Mouse (Mus musculus) urinary bladder, postnatal 0 days (tissue): Measurements from ENCODE around the gene Rnf167. TPM values are rescaled to one million over a fixed set of nuclear protein-coding genes. Genes with fewer than 3 reads are reported as not detected.

Experiments used
- polyA plus RNA-seq: library from polyadenylated mRNA; unstranded; fragments of >200 nt; fragmentation: Nextera tagmentation; extraction: Ambion mirVana; gene quantifications from 2 replicates; pipeline ENCODE4 v1.2.1, GENCODE M21; 2015

Rnf167 gene
- 54.3 and 65.0 TPM in 2 replicates for polyA plus RNA-seq

DNA sequence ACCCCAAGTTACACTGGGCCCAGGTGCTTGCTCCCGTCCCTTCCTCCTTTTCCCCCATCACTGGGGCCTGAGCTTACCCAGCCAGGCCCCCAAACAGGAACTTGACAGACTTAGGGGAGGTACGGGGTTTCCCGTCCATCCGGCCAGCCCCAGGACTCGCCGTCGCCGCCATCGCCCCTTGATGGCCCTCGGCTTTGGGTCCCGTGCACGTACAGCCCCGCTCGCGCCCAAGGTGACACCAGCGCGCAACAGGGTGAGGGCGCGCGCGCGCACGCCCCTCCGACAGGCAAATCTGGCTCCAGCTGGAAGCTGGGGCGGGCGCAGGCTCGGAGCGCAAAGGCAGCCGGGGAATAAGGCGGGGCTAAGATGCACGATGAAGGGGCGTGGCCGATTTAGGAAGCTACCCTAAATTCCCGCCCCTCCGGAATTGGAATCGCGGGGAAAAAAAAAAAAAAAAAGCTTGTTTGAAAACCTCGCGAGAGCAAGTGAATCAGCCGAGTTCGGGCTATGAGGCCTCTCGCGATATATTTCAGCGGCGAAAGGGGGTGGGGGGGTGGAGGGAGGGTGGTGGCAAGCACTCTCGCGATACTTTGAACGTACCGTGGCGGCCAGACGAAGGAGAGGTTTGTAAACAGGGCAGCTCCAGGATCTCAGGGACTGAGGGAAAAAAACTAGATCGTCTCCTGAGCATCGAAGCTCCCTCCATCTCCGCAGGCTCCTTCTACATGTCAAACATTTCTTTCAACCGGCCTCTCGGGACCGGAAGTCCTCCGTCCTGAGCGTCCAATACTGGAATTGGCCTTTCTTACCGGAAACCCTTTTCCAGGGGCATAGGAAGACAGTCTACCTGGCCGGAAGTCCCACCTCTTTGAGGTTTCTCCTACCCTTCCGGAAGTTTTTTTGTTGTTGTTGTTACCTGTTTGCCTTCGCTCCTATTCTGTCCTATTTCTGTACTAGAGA lies at the start of gene Rnf167, which contains the start of gene Slc25a11:
Rnf167 (plus strand) TSS at position 545 of the 960 bp plus-strand sequence.
Slc25a11 (minus strand) TSS at position 789 of the 960 bp plus-strand sequence.

DNA sequence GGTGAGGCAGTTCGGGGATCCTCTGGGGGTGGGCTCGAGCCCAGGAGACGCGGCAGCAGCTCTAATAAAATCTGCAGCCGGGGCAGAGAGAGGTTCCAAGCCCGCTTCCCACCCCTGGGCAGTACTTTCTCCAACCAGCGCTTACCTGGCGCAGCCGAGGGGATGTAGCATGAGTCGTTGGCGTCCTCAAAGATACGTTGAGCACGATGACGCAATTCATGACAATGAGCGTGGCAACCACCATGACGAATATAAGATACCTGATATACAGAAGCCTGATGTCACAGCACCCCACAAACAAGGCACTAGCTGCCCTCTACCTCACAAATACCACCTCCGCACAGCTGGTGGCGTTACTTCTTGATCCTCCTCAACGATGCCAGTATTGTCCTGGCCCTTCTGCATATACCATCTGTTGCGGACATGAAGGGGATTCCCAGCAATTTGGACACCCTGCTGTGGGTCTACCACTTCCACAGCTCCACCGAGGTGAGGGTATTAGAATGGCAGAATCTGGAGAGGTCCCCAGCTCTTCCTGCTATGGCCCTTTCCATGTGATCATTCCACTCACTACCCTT lies 31.4 kb upstream of the Rnf167 start, which contains the start of gene 4930544D05Rik:
4930544D05Rik (plus strand) TSS at position 333 of the 578 bp plus-strand sequence.

DNA sequence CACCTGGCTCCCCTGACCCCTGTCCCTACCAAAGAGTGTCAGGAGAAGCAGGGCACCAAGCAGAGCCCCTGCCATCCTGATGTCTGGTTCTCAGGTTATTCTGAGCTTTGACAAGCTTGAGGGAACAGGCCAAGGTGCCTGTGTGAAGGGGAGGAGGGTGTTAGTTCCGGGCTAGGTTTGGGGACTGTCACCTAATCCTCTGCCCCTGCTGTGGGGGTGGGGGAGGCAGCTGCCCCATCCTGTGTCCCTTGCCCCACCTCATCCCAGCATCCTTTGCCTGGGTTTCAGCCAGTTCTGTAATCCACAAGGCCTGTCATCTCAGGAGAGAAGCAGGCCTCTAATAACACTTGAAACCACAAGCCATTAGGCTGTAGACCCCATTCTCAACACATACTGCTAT lies 27.9 kb upstream of the Rnf167 start, which contains the start of gene Chrne:
Chrne (minus strand) TSS at position 116 of the 400 bp plus-strand sequence.

DNA sequence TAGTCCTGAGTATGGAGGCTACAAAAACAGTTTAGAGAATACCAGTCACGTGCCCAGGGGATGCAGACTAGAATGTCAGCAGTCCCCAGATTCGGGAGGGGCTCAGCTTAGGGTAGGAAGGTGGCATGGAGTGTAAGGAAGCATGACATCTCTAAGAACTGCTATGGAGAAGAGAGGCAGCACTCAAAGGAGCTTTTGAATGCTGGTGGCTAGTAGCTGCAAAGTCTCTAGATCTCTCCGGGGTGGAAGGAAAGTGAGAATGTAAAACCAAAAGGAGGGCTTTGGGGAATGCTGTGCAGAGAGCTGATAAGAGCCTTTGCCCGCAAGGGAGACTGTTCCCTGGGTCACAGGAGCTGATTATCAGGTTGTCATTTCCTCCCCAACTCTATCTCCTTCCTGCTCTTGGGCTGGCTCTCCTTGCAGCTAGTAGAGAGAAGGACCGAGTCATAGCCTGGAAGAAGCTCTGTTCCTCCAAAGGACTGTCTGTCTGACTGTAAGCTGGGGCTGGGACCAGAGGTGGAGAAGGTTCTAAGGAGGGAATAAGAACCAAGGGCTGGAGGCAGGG lies 8.2 kb upstream of the Rnf167 start, which contains the start of gene Gp1ba:
Gp1ba (plus strand) TSS at position 409 of the 565 bp plus-strand sequence.

DNA sequence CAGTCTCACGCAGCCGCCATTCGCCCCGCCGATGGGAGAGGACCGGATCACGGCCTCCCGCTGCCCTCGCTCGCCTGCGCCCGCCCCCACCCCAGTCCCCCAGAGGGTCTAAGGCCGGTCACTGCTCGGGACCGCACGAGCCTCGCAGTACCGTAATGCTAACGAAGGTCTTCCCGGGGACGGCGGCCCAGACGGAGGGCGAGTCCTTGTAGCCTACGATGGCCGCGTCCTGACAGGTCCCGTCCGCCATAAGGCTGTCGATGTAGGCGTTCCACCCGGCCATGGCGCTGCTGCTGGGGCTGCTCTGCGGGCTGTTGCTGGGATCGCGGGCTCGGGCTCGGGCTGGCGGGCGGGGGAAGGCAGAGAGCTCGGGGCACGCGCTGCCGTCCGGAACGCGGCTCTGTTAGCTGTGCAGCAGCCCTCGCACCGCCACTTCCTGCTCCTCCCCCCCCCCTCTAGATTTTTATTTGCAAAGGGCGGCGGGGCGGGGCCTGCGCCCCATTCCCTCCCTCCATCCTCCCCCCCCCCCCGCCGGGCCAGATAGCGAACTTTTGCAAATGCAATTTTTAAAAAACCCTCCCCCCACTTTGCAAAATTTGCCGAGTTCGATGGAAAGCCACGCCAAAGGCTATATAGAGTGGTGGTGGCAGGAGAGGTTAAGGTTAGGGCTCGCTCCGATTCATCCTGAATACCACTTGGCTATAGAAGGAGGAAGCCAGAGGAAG lies 7.3 kb downstream of the Rnf167 start, which contains the start of gene Pfn1:
Pfn1 (minus strand) TSS at position 447 of the 725 bp plus-strand sequence.

DNA sequence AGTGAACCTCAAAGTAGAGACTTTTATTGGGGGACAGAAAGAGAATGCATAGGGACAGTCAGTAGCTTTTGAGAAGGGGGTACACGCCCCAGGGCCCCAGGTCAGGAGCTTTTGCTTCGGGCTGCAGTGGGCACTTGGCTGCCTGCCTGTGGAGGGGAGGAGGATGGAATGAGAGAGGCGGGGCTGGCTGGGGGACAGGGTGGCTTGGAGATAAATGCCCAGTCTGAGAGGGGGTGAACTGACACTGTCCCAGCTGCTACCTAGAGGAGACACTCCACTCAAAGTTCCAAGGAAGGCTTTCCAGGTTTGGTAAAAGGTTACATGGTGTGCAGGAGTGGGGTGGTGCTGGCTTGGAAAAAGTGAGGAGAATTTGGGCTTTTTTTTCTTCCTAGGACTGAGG lies 9.9 kb downstream of the Rnf167 start, which contains the start of gene Eno3:
Eno3 (plus strand) TSS at position 239 of the 400 bp plus-strand sequence.

DNA sequence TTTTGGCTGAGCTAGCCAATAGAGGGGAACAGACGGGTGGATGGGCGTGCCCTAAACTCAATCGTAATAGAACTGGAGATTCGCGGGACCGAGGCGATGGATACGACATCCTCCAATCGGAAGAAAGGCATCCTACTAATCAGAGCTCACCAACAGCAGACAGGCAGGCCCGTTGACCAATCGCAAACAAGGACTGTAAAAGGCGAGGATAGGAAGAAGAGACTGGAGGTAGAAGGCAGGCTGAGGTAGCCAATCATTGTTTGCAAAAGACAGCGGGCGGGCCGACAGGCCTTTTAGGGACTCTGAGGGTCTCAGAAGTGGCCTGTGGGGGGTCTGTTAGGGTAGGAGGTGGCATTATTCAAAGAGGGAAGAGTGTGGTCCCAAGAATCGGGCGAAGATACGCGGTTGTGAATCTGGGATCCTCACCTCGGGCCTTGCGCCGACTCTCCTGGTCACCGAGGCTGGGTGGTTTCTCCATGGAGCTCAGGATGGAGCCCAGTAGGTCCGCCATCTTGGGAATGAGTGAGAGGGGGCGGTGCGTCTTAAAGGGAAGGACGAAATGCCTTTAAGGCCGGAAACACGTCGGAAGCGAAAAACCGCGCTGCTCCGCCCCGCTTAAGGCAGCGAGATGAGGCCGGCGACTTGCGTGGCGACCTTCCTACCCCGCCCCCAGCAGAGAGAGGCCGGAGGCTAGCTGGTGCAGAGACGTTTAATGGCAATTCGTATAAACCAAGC lies 21.9 kb downstream of the Rnf167 start, which contains the start of gene Spag7:
Spag7 (minus strand) TSS at position 646 of the 735 bp plus-strand sequence.

DNA sequence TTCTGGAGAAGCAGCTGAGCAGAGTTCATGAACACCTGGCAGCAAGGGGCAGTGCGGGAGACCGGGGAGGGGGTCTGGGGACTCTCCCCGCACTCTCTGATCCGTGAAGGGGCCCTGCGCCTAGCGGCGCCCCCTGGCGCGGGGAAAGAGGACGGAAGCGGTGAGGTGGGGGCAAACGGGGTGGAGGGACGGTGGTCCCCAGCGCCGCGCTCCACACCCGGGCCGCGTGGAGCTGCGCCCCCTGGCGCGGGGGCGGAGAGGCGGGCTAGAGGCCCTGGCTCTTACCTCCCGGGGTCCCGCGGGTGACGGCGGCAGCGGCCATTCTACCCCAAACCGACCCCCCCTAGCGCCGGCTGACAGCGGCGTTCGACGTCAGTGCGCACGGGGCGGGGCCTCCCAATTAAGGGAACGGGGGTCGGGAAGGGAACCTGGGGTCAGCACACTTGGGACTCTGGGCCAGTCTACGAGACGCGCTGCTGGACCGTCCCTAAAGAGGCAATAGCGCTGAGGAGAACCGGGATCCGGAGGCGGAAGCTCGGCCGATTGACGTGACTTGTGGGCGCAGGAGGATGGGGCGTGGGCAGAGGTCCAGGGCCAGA lies 40.7 kb downstream of the Rnf167 start, which contains the start of gene Camta2:
Camta2 (minus strand) TSS at position 505 of the 599 bp plus-strand sequence.

DNA sequence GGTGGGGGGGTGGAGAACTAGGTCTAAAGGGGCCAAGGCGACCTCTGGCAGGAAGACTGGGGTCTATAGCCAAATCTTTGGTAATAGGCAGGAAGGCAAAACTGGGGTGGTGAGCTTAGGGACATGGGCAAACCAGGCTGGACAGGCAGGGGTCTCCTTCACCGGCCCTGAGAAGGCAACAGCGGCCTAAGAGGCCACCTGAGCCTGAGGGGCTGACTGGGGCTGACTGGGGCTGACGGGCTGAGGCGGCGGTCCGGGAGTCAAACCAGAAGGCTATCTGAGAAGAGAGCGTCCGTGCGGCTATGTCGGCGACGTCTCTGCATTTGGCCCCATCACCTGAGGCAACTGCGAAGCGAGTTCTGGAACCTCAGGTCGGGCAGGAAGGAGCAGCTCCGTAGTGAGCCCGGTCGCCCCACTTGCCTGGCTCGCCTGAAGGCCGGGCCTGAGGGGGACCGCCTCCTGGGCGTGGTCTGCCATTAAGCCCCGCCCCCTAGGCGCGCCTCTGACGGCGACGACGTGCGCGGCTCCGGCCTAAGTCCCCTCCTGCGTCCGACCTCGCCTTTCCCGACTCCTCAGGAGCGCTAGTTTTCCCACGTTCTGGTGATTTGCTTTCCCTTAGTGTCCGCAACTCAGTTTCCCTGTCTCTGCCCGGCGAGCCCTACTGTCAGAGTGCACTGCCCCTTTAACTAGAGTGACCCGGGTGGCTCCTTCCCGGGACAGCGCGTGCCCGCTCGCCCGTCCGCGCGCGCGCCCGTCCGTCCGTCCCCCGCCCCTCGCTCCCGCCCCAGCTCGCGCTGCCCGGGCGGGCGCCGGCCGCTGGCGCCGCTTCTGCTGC lies 52.9 kb downstream of the Rnf167 start, which contains the start of the genes Inca1 and Kif1c:
Inca1 (minus strand) TSS at position 434 of the 835 bp plus-strand sequence.
Kif1c (plus strand) TSS at position 827 of the 835 bp plus-strand sequence.

Other genes with a start within 250 kb of the Rnf167 start
- 13.3 and 16.2 TPM in 2 replicates for gene Pelp1, start 237.2 kb upstream of the Rnf167 start, polyA plus RNA-seq
- gene Arrb2, start 214.6 kb upstream of the Rnf167 start, polyA plus RNA-seq, result 8.3 and 12.3 TPM in 2 replicates
- 25.1 and 27.3 TPM in 2 replicates for gene Med11, start 195.3 kb upstream of the Rnf167 start, polyA plus RNA-seq
- 0.55 and 0.74 TPM in 2 replicates for gene Zmynd15, start 187.8 kb upstream of the Rnf167 start, polyA plus RNA-seq
- gene Cxcl16, start 187.3 kb upstream of the Rnf167 start, polyA plus RNA-seq, result 11.8 and 17.9 TPM in 2 replicates
- 2.0 and 2.8 TPM in 2 replicates for gene Tm4sf5, start 142.0 kb upstream of the Rnf167 start, polyA plus RNA-seq
- gene Vmo1, start 132.6 kb upstream of the Rnf167 start, polyA plus RNA-seq, result 0.58 and 0.60 TPM in 2 replicates
- 0.30 and 0.48 TPM in 2 replicates for gene Gltpd2, start 128.0 kb upstream of the Rnf167 start, polyA plus RNA-seq
- 523 and 588 TPM in 2 replicates for gene Psmb6, start 121.9 kb upstream of the Rnf167 start, polyA plus RNA-seq
- not detected in 2 replicates for gene Gm40193, start 114.3 kb upstream of the Rnf167 start, polyA plus RNA-seq
- 11.7 and 12.5 TPM in 2 replicates for gene Pld2, start 107.2 kb upstream of the Rnf167 start, polyA plus RNA-seq
- 6.9 and 7.3 TPM in 2 replicates for gene Mink1, start 84.4 kb upstream of the Rnf167 start, polyA plus RNA-seq
- gene 4930544D05Rik, start 31.4 kb upstream of the Rnf167 start, polyA plus RNA-seq, result not detected in 2 replicates
- 0.57 and 0.93 TPM in 2 replicates for gene Chrne, start 28.0 kb upstream of the Rnf167 start, polyA plus RNA-seq
- gene Gp1ba, start 8.1 kb upstream of the Rnf167 start, polyA plus RNA-seq, result 0.14 and 0.31 TPM in 2 replicates
- gene Slc25a11, start 244 bp downstream of the Rnf167 start, polyA plus RNA-seq, result 107 and 111 TPM in 2 replicates
- 2,757 and 3,152 TPM in 2 replicates for gene Pfn1, start 7.4 kb downstream of the Rnf167 start, polyA plus RNA-seq
- gene Eno3, start 10.0 kb downstream of the Rnf167 start, polyA plus RNA-seq, result 94.5 and 97.9 TPM in 2 replicates
- gene Spag7, start 22.2 kb downstream of the Rnf167 start, polyA plus RNA-seq, result 132 and 135 TPM in 2 replicates
- gene Camta2, start 40.9 kb downstream of the Rnf167 start, polyA plus RNA-seq, result 10.6 and 12.4 TPM in 2 replicates
- 1.3 and 2.4 TPM in 2 replicates for gene Inca1, start 52.9 kb downstream of the Rnf167 start, polyA plus RNA-seq
- 4.8 and 5.8 TPM in 2 replicates for gene Kif1c, start 53.3 kb downstream of the Rnf167 start, polyA plus RNA-seq
- gene Zfp3, start 117.0 kb downstream of the Rnf167 start, polyA plus RNA-seq, result 3.5 and 3.6 TPM in 2 replicates
- 0.53 TPM in 1 of 2 replicates, not detected in the other for gene Scimp, start 165.4 kb downstream of the Rnf167 start, polyA plus RNA-seq
- 22.8 and 26.2 TPM in 2 replicates for gene Rabep1, start 197.5 kb downstream of the Rnf167 start, polyA plus RNA-seq